Mouse (Mus musculus) testis, adult 2 months (tissue): Measurements from ENCODE around the gene Zcchc8. TPM values are rescaled to one million over a fixed set of nuclear protein-coding genes. Genes with fewer than 3 reads are reported as not detected.

Experiments used
- H3K27ac ChIP-seq: fragments of 200-500 bp; 2 replicates; pipeline ENCODE4 v1.5.1; 2012; ENCODE audit warnings: low read depth, low read length; ENCODE audit not compliant: control insufficient read depth, insufficient read depth
- H3K27me3 ChIP-seq: fragments of 200-500 bp; 2 replicates; pipeline ENCODE4 v1.6.1; 2012; ENCODE audit warnings: mild to moderate bottlenecking, low read length, moderate library complexity; ENCODE audit not compliant: control insufficient read depth, insufficient read depth
- H3K36me3 ChIP-seq: fragments of 200-500 bp; 2 replicates; pipeline ENCODE4 v1.6.1; 2012; ENCODE audit warnings: mild to moderate bottlenecking, low read length; ENCODE audit not compliant: control insufficient read depth, insufficient read depth
- H3K4me1 ChIP-seq: fragments of 200-500 bp; 2 replicates; pipeline ENCODE4 v1.6.1; 2012; ENCODE audit warnings: low read length; ENCODE audit not compliant: control insufficient read depth, insufficient read depth
- H3K4me3 ChIP-seq: fragments of 200-500 bp; 2 replicates; pipeline ENCODE4 v1.5.1; 2012; ENCODE audit warnings: low read depth, mild to moderate bottlenecking, low read length, moderate library complexity, mixed read lengths; ENCODE audit not compliant: control insufficient read depth
- CTCF ChIP-seq: fragments of 200-500 bp; IDR thresholded peaks from 2 replicates; pipeline ENCODE4 v1.5.1; 2012; ENCODE audit warnings: low read depth, mild to moderate bottlenecking, inconsistent platforms, low read length, moderate library complexity; ENCODE audit not compliant: control insufficient read depth, insufficient read depth, insufficient replicate concordance
- POLR2A ChIP-seq: fragments of 200-500 bp; IDR thresholded peaks from 2 replicates; pipeline ENCODE4 v1.6.1; 2012; ENCODE audit warnings: low read depth, mild to moderate bottlenecking, inconsistent platforms, low read length, moderate library complexity; ENCODE audit not compliant: control insufficient read depth
- polyA plus RNA-seq: library from polyadenylated mRNA; depleted of rRNA; stranded (reverse); fragments of >200 nt; gene quantifications from 2 replicates; pipeline ENCODE4 v1.2.3, GENCODE M21; 2012; rRNA removed

The Zcchc8 gene
- polyA plus RNA-seq, 1 experiment = 49.2 TPM

GRCm38 (mm10) chr5:123657651-123658050 is 63.2 kb downstream of the Zcchc8 start:
- no peaks in the 10 kb centered on the region for H3K4me1 ChIP-seq
- H3K27ac ChIP-seq = no peak overlapping the region
- no peak overlapping the region for H3K4me3 ChIP-seq
- no peaks in the 10 kb centered on the region for H3K36me3 ChIP-seq
- no peak for TF ChIP-seq CTCF
- H3K27me3 ChIP-seq = no peaks in the 10 kb centered on the region

- Histone ChIP-seq H3K27me3 (no peaks in the 10 kb centered on the region), H3K36me3 (no peaks in the 10 kb centered on the region)
Observed at GRCm38 (mm10) chr5:123654937-123655336, 66.0 kb downstream of the Zcchc8 start.

GRCm38 (mm10) chr5:123653287-123653801 is 67.6 kb downstream of the Zcchc8 start:
- TF ChIP-seq CTCF (no peak), POLR2A (no peak)
- no peaks in the 10 kb centered on the region for H3K4me1 ChIP-seq
- H3K4me3 ChIP-seq = no peak overlapping the region
- H3K27me3 ChIP-seq = no peaks in the 10 kb centered on the region
- H3K36me3 ChIP-seq = no peaks in the 10 kb centered on the region
- no peak overlapping the region for H3K27ac ChIP-seq

More at GRCm38 (mm10) chr5:123654937-123655336, 66.0 kb downstream of the Zcchc8 start:
- no peak overlapping the region for H3K27ac ChIP-seq
- no peak for TF ChIP-seq POLR2A
- TF ChIP-seq CTCF = no peak
- no peaks in the 10 kb centered on the region for H3K4me1 ChIP-seq
- H3K4me3 ChIP-seq = no peak overlapping the region

- no peaks in the 10 kb centered on the region for H3K4me1 ChIP-seq
- no peaks in the 10 kb centered on the region for H3K36me3 ChIP-seq
- no peaks in the 10 kb centered on the region for H3K27me3 ChIP-seq
- no peak overlapping the region for H3K27ac ChIP-seq
- no peak overlapping the region for H3K4me3 ChIP-seq
- TF ChIP-seq POLR2A (no peak), CTCF (no peak)
Observed at GRCm38 (mm10) chr5:123650825-123651224, 70.1 kb downstream of the Zcchc8 start.

Other genes with a start within 250 kb of the Zcchc8 start
- 129 and 131 TPM in 2 replicates for gene Lrrc43, start 231.8 kb downstream of the Zcchc8 start, polyA plus RNA-seq
- 28.7 and 29.8 TPM in 2 replicates for gene Il31, start 231.6 kb downstream of the Zcchc8 start, polyA plus RNA-seq
- gene B3gnt4, start 210.6 kb downstream of the Zcchc8 start, polyA plus RNA-seq = 19.2 and 19.5 TPM in 2 replicates
- 325 and 367 TPM in 2 replicates for gene Diablo, start 196.9 kb downstream of the Zcchc8 start, polyA plus RNA-seq
- 5.1 and 5.2 TPM in 2 replicates for gene Gm49027, start 195.6 kb downstream of the Zcchc8 start, polyA plus RNA-seq
- gene Vps33a, start 148.1 kb downstream of the Zcchc8 start, polyA plus RNA-seq = 5.3 and 5.8 TPM in 2 replicates
- gene Clip1, start 36.5 kb downstream of the Zcchc8 start, polyA plus RNA-seq = 96.1 and 101 TPM in 2 replicates
- gene Rsrc2, start 28.3 kb upstream of the Zcchc8 start, polyA plus RNA-seq = 14.5 and 16.0 TPM in 2 replicates
- gene Kntc1, start 28.6 kb upstream of the Zcchc8 start, polyA plus RNA-seq = 10.0 and 11.3 TPM in 2 replicates
- 0.05 and 0.11 TPM in 2 replicates for gene Hcar2, start 144.4 kb upstream of the Zcchc8 start, polyA plus RNA-seq
- gene Hcar1, start 158.9 kb upstream of the Zcchc8 start, polyA plus RNA-seq = 0.05 and 0.17 TPM in 2 replicates
- gene Denr, start 186.1 kb upstream of the Zcchc8 start, polyA plus RNA-seq = 40.6 and 55.0 TPM in 2 replicates
- gene Gm43518, start 206.3 kb upstream of the Zcchc8 start, polyA plus RNA-seq = 10.8 and 12.3 TPM in 2 replicates
- 70.8 and 79.8 TPM in 2 replicates for gene Ccdc62, start 209.6 kb upstream of the Zcchc8 start, polyA plus RNA-seq